Mouse (Mus musculus) forebrain, embryonic 15.5 days (tissue): ENCODE data around the gene Tapt1. TPM values are rescaled to one million over a fixed set of nuclear protein-coding genes. Genes with fewer than 3 reads are reported as not detected.

Experiments
- ATAC-seq: fragments of 200-750 bp; cut with Nextera tagmentation; replicated peaks from 2 replicates; pipeline ENCODE4 v1.8.0; 2017; ENCODE audit warnings: mild to moderate bottlenecking, moderate TSS enrichment, moderate library complexity
- H3K27ac ChIP-seq: fragments of 300-500 bp; sonication (generic); replicated peaks from 2 replicates; pipeline ENCODE4 v1.5.1; 2015; ENCODE audit warnings: mild to moderate bottlenecking, inconsistent platforms
- H3K27me3 ChIP-seq: fragments of 300-500 bp; sonication (generic); 2 replicates; pipeline ENCODE4 v1.6.1; 2015; ENCODE audit warnings: inconsistent platforms
- H3K36me3 ChIP-seq: fragments of 300-500 bp; sonication (generic); 2 replicates; pipeline ENCODE4 v1.6.1; 2015; ENCODE audit warnings: mild to moderate bottlenecking, inconsistent platforms
- H3K4me1 ChIP-seq: fragments of 300-500 bp; sonication (generic); 2 replicates; pipeline ENCODE4 v1.6.1; 2015; ENCODE audit warnings: inconsistent platforms
- H3K4me2 ChIP-seq: fragments of 300-500 bp; sonication (generic); replicated peaks from 2 replicates; pipeline ENCODE4 v1.6.1; 2015; ENCODE audit warnings: mild to moderate bottlenecking, inconsistent platforms
- H3K4me3 ChIP-seq: fragments of 300-500 bp; sonication (generic); 2 replicates; pipeline ENCODE4 v1.5.1; 2015; ENCODE audit warnings: mild to moderate bottlenecking, inconsistent platforms
- H3K9ac ChIP-seq: fragments of 300-500 bp; sonication (generic); replicated peaks from 2 replicates; pipeline ENCODE4 v1.6.1; 2015; ENCODE audit warnings: mild to moderate bottlenecking, inconsistent platforms
- H3K9me3 ChIP-seq: fragments of 300-500 bp; sonication (generic); 2 replicates; pipeline ENCODE4 v1.6.1; 2016; ENCODE audit warnings: inconsistent platforms
- WGBS: fragments of 180-500 bp; shearing (Covaris S2); methylation state at CpG from one replicate; pipeline ENCODE4 v1.1.7; 2015; ENCODE audit warnings: mixed read lengths; 5-methylcytosine and 5-hydroxymethylcytosine counted together
- polyA plus RNA-seq: library from polyadenylated mRNA; unstranded; fragments of >200 nt; fragmentation: Nextera tagmentation; extraction: Ambion mirVana; gene quantifications from 2 replicates; pipeline ENCODE4 v1.2.1, GENCODE M21; 2015

The Tapt1 gene
- polyA plus RNA-seq, 1 experiment from 2014 or later = 25.8 TPM

DNA sequence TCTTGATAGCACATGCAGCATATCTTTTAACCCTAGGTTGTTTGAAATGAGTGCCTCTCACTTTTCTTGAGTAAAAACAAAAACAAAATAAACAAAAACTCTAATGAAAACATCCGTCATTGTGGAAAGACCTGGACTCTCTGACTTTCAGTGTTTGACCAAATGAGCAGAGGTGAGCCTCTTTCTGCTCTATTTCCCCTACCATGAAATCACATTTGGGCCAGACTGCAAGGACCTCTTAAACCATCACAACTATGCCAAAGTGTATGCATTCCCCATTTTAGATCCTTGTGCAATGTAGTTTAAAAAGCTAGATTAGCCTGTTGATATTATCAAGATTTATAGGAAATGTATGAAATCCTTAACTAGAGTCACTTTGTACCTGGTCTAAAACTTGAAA, 1.9 kb upstream of the Tapt1 start:
- 73% methylated on average over 1 of the region's 1 CpGs for WGBS
- ATAC-seq = no peak
- H3K27me3 ChIP-seq = no peaks in the 10 kb centered on the region

DNA sequence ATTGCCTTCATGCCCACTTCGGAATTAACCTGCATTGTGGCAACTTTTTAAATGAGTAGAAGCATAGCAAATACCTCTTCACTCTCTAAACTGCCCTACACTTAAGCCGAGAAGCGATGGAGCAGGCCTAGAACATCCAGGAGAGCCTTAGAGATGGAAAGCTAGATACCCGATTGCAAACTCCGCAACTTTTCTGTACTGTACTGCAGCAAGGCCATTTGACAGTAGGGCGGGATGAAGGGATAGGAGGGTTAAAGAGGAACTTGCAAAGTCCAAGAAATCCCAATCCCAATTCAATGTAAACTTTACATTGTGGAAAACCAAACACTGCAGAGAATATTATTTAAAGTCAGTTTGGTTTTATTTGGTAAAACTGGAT, 1.0 kb upstream of the Tapt1 start:
- Histone ChIP-seq H3K27me3 (no peaks in the 10 kb centered on the region), H3K27ac (peak overlapping the region; percentile 73), H3K4me1 (peaks cover 27% of the 10 kb centered on the region), H3K36me3 (no peaks in the 10 kb centered on the region), H3K9ac (peak overlapping the region; percentile 64), H3K4me3 (peak overlapping the region; percentile 59), H3K4me2 (peak overlapping the region; percentile 87), H3K9me3 (no peaks in the 10 kb centered on the region)
- ATAC-seq = no peak
- 8% methylated on average over 6 of the region's 6 CpGs for WGBS

More for the DNA sequence above, 1.9 kb upstream of the Tapt1 start:
- peaks cover 29% of the 10 kb centered on the region for H3K4me1 ChIP-seq
- H3K9ac ChIP-seq = no peak overlapping the region
- H3K4me2 ChIP-seq = no peak overlapping the region
- no peaks in the 10 kb centered on the region for H3K9me3 ChIP-seq
- H3K27ac ChIP-seq = no peak overlapping the region
- no peaks in the 10 kb centered on the region for H3K36me3 ChIP-seq
- H3K4me3 ChIP-seq = no peak overlapping the region

DNA sequence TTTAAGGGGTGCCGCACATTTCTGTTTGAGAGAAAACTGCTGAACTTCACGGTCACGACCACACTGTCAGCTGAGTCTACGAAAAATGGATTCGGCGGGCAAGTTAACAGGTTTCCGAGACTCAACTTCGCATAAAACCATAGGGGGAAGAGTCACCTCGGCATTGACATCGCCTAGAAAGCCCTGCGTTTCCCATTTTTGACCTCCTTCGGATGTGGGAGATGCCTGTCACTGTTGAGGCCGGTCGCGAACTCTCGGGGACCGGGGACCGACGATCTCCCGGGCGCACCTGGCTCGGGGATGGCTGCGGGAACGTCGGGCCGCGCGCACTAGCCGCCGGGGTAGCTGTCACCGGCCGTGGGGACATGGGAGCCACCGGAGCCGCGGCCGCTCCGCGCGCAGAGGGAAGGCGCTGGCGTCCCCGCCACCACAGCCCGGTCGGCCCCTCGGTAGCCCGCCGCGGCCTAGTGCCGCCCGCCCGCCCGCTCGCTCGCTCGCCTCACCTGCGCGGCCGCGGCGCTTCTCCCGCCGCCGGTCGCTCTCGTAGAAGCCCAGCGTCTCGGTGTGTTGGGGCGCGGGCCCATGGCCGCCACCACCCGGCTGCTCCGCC, 410 bp downstream of the Tapt1 start:
- no peaks in the 10 kb centered on the region for H3K27me3 ChIP-seq
- H3K4me1 ChIP-seq = peaks cover 27% of the 10 kb centered on the region
- H3K9ac ChIP-seq = peak overlapping the region; percentile 64
- WGBS = under 1% methylated on average over 43 of the region's 72 CpGs
- no peaks in the 10 kb centered on the region for H3K9me3 ChIP-seq
- H3K4me3 ChIP-seq = peak overlapping the region; percentile 59
- no peaks in the 10 kb centered on the region for H3K36me3 ChIP-seq
- peak overlapping the region; percentile 73 for H3K27ac ChIP-seq
- ATAC-seq = no peak; the same call in 1 of the 2 replicates
- peak overlapping the region; percentile 87 for H3K4me2 ChIP-seq

DNA sequence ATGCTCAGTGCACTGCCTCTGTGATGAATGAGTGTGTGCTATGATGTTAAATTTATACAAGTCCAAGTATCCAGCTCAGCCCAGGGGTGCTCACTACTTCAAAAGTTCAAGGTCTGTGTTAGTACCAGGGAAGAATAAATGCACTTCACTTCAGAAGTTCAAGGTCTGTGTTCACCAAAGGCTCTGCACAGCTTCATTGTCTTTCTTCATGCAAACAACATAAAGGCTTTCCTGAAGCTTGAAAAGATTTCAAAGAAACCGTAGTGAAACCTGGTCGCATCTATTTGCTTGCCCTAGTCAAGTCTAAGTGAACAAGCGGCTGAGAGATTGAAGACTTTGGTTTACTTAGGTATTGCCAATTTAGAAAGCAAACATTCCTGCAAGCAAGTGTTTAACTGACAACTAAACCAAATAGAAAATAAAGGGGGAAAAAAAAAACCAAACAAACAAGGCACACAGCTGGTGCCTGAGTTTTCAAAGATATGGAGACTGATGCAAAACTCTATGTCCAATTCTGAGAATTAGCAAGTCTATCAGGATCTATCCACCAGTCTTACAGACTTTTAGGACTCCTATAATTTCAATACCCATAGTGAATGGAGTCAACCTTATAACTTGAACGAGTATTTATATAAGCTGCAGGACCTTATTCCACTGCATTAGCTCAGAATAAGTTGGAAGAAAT, 1.4 kb downstream of the Tapt1 start:
- WGBS = 41% methylated on average over 4 of the region's 4 CpGs
- Histone ChIP-seq H3K4me1 (peaks cover 27% of the 10 kb centered on the region), H3K36me3 (no peaks in the 10 kb centered on the region), H3K9me3 (no peaks in the 10 kb centered on the region), H3K9ac (peak overlapping the region; percentile 64), H3K27ac (no peak overlapping the region), H3K27me3 (no peaks in the 10 kb centered on the region), H3K4me3 (peak overlapping the region; percentile 59), H3K4me2 (peak overlapping the region; percentile 87)
- ATAC-seq = no peak

DNA sequence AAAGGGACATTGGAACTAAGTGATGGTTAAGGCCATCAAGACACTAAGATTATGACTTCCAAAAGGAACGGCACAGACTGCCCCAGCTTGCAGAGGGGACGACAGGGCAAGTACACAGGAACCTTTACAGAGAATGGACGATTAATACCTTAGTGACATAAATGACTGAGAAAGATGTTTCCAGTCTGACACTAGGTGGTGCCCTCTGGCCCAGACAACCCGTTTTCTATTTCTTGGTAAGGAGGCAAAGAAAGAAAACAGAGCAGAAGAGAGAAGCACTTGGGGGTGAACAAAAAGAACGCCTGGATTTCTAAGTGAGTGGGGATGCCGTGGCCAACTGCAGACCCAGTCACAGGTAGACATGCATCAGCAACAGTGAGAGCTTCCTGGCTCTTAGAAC, 2.2 kb downstream of the Tapt1 start:
- Histone ChIP-seq H3K36me3 (no peaks in the 10 kb centered on the region), H3K4me2 (peak overlapping the region; percentile 87; the same call in 1 of the 2 replicates), H3K9me3 (no peaks in the 10 kb centered on the region), H3K27ac (no peak overlapping the region), H3K4me1 (peaks cover 27% of the 10 kb centered on the region), H3K27me3 (no peaks in the 10 kb centered on the region), H3K9ac (peak overlapping the region; percentile 64; the same call in 1 of the 2 replicates), H3K4me3 (0 out of 2 replicates have a peak overlapping the region, but pooled peaks have one; percentile 3)
- no peak for ATAC-seq
- 23% methylated on average over 6 of the region's 6 CpGs for WGBS

DNA sequence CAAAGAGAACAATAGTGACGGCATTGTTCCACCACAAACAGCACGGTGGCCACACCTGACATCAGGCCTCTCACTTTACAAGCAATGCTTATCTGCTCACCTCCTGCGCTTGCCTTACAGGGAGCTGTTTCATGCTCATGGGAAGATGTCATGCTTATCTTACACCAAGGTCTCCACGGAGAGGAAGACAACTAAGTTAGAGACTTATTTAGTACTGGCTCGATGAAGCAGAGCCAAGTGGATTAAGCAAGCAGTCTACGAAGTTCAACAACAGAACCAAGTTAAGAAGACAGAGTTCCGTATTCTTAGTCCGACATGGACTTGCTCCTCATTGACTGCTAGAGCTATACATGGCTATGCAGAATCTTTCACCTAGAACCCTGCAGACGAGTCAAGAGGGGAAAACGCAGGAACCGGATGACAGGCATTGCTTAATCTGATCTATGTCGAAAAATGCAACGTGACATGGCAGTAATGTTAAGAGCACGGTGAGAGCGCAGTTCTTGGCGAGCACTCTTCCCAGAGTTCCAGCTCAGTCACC, 3.0 kb downstream of the Tapt1 start:
- H3K4me3 ChIP-seq = no peak overlapping the region
- WGBS = 93% methylated on average over 16 of the region's 16 CpGs
- no peaks in the 10 kb centered on the region for H3K27me3 ChIP-seq
- no peaks in the 10 kb centered on the region for H3K9me3 ChIP-seq
- ATAC-seq = no peak
- no peak overlapping the region for H3K27ac ChIP-seq
- H3K9ac ChIP-seq = no peak overlapping the region
- peaks cover 27% of the 10 kb centered on the region for H3K4me1 ChIP-seq
- H3K4me2 ChIP-seq = no peak overlapping the region
- no peaks in the 10 kb centered on the region for H3K36me3 ChIP-seq

DNA sequence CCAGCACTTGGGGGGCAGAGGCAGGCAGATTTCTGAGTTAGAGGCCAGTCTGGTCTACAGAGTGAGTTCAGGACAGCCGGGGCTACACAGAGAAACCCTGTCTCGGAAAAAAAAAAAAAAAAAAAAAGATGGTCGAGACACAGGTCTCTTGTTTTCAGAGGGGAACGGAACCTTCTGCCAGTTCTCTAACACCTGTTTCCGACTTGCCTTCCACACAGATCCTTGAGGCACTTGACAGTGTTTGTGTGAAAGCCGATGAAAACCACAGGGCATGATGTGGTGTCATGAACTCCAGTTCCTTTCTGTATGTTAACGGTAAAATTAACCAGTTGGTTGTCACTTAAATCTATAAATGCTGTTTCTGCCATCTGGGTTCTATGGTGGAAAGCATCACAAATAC, 6.0 kb downstream of the Tapt1 start:
- Histone ChIP-seq H3K9me3 (no peaks in the 10 kb centered on the region), H3K27ac (no peak overlapping the region), H3K4me2 (no peak overlapping the region), H3K27me3 (no peaks in the 10 kb centered on the region), H3K4me3 (no peak overlapping the region), H3K9ac (no peak overlapping the region), H3K4me1 (peaks cover 15% of the 10 kb centered on the region), H3K36me3 (no peaks in the 10 kb centered on the region)
- 79% methylated on average over 7 of the region's 7 CpGs for WGBS
- ATAC-seq = no peak

DNA sequence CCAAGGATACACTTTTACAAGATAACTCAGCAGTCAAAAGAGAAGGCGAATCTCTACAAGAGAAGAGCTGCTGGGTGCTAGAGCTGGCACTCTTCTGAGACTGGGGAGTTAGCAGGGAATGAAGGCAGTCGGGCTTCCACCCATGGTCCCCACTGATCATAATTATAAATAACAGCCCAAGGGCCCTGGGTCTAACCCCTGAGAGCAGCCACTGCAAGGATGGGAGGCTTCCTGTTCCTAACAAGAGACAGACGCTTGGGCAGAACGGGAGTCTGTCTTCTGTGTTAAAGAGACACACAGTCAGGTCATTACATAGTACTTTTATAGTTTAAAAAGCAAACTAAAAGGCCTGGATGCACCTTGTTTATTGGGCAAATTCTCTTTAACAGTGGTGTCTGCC, 6.6 kb downstream of the Tapt1 start:
- Histone ChIP-seq H3K9ac (no peak overlapping the region), H3K4me1 (peaks cover 9% of the 10 kb centered on the region), H3K9me3 (no peaks in the 10 kb centered on the region), H3K4me2 (no peak overlapping the region), H3K27me3 (no peaks in the 10 kb centered on the region), H3K36me3 (peaks cover 4% of the 10 kb centered on the region; the same call in 1 of the 2 replicates), H3K4me3 (no peak overlapping the region), H3K27ac (no peak overlapping the region)
- 86% methylated on average over 4 of the region's 4 CpGs for WGBS
- no peak for ATAC-seq

DNA sequence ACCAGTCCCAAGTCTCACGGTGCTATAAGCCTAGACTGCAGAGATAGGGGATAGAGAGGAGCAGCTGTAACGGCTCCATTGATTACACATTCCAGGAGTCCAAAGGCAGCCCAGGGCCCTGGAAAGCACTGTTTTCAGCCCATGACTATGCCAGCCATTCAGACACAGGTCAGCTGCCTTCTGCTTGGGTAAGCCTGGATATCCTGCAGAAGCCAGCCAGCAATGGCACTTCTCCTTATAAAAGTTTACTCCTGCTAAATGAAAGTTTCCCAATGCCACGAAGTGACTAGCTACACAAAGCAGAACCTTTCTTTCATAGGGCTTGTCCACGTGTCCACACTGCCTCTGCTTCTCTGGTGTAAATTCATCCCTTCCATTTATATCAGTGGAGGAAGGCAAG, 7.9 kb downstream of the Tapt1 start:
- Histone ChIP-seq H3K4me1 (no peaks in the 10 kb centered on the region), H3K4me2 (no peak overlapping the region), H3K4me3 (no peak overlapping the region), H3K27ac (no peak overlapping the region), H3K36me3 (peaks cover 5% of the 10 kb centered on the region; the same call in 1 of the 2 replicates), H3K27me3 (no peaks in the 10 kb centered on the region), H3K9me3 (no peaks in the 10 kb centered on the region), H3K9ac (no peak overlapping the region)
- 86% methylated on average over 4 of the region's 4 CpGs for WGBS
- ATAC-seq = no peak

DNA sequence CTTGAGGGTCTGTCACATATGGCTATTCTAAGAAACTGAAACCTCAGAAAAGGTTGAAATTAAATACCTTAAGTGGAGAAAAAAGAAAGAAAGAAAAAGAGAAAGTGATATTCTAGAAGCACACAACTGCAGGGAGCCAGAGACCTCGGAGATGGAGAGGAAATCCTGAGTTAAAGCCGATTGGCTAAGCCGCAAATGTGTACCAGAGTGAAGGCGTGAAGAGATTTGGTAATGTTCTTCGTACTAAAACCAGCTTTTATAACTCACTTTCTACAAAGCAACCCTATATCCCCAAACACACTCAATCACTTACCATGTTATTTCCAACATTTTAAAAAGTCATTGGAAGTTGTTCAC, 8.8 kb downstream of the Tapt1 start:
- H3K9ac ChIP-seq = no peak overlapping the region
- WGBS = 83% methylated on average over 5 of the region's 5 CpGs
- H3K9me3 ChIP-seq = no peaks in the 10 kb centered on the region
- no peak overlapping the region for H3K4me3 ChIP-seq
- H3K27me3 ChIP-seq = no peaks in the 10 kb centered on the region
- no peaks in the 10 kb centered on the region for H3K4me1 ChIP-seq
- no peak for ATAC-seq
- no peak overlapping the region for H3K27ac ChIP-seq
- no peak overlapping the region for H3K4me2 ChIP-seq
- peaks cover 5% of the 10 kb centered on the region; the same call in 1 of the 2 replicates for H3K36me3 ChIP-seq

DNA sequence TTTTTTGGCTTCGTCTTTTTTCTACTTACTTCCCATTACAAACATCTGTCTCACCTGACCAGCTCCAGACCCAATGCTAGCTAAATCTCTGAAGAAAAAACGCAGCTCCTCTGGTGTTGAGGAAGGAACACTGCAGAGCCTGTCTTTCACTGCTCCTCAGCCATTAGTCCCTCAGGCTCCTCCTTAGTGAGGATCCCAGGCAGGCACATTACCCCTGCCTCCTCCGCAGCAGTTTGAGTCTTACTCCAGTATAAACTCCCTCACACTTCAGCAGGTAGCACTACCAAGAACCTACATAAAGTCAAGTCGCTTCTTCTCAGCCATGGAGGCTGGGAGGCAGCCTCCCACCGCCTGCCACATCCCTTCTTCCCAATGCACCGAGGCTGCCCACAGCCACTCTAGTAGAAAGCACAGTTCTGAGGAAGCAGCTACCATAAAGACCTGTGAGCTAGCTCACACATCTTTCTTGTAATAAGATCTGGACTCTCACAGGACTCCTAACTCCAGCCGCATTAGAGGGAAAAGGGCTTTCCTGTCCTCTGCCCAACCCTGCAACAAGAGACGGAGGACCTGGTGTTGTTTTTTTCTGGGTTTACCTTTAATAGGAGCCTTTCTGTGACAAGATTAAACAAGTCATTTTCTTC, 9.3 kb downstream of the Tapt1 start:
- no peak overlapping the region for H3K4me3 ChIP-seq
- no peak for ATAC-seq
- no peak overlapping the region for H3K4me2 ChIP-seq

DNA sequence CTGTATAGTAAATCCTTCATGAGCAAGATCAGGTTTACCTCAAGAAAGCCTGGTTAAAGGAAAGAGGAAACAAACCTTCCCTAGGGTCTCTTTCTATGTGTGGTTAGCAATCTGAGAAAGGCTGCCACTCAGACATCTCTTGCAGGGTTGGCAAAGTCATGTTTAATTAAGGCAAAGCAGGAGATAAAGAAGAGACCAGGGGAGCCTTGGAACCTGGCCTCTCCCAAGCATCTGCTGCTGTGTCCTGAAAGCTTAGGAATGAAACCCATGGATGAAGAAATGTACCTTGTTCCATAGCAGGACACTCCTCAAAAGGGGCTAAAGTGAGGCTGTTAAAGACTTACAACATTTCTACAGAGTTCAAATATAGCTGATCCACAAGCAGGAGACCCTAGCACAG, 11.3 kb downstream of the Tapt1 start:
- no peak overlapping the region for H3K4me3 ChIP-seq
- ATAC-seq = no peak
- no peaks in the 10 kb centered on the region for H3K27me3 ChIP-seq
- H3K27ac ChIP-seq = no peak overlapping the region
- peaks cover 5% of the 10 kb centered on the region; the same call in 1 of the 2 replicates for H3K36me3 ChIP-seq
- H3K9ac ChIP-seq = no peak overlapping the region
- no peak overlapping the region for H3K4me2 ChIP-seq
- no peaks in the 10 kb centered on the region for H3K4me1 ChIP-seq
- H3K9me3 ChIP-seq = no peaks in the 10 kb centered on the region

More for the DNA sequence above, 9.3 kb downstream of the Tapt1 start:
- Histone ChIP-seq H3K36me3 (peaks cover 5% of the 10 kb centered on the region; the same call in 1 of the 2 replicates), H3K27ac (no peak overlapping the region), H3K9ac (no peak overlapping the region), H3K9me3 (no peaks in the 10 kb centered on the region), H3K4me1 (no peaks in the 10 kb centered on the region), H3K27me3 (no peaks in the 10 kb centered on the region)
- WGBS = 83% methylated on average over 8 of the region's 8 CpGs
